Mouse (Mus musculus): ENCODE data around the gene Postn.

DNA sequence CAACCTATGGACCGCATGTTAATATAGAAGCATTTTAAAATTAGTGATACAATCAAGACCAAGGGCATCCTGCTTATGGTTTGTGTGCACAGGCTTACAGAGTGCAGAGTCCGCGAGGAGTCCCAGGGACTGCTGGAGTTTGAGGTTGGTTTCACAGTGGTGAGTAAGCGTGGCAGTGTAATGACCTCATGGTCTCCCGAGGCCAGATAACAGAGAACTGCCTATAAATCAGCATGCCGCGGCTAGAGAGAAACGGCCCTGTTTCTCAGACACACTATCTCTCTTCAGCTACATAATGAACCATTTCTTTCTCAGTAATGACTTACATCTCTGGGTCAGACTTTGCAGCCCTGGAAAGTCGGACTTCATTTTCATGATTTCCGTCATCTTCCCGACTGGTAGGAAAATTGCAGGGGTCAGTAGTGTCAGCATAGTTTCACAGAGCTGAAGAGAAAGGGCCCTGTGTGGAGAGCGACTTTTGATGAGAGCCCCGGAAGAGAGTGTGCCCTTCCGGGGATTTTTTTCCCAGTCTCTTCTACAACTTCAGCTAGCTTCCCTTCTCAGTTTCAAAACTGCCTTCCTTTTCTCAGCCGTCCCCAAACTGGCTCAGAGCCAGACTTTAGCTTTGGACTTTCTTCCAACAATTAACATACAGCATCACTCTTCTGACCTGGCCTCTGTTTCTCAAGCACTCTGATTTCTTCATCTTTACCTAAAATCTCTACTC lies 2.3 kb upstream of the Postn start:
- TF ChIP-seq CTCF (conservative IDR thresholded peaks at IDR 0.05; ENCODE audit: low read length): no peak
- no peak for TF ChIP-seq POU5F1 (IDR thresholded peaks at IDR 0.05; ENCODE audit: borderline replicate concordance, low read length)
- TF ChIP-seq NANOG (IDR thresholded peaks at IDR 0.05; ENCODE audit: borderline replicate concordance, low read length): no peak
